Mouse (Mus musculus) frontal cortex, postnatal 14 days (tissue): ENCODE results near the gene Lamb3.
A peak's percentile ranks its signal among the peaks of the same experiment; 100 is the strongest.

Experiments
- DNase-seq, 2 experiments: peaks; one replicate each; pipeline ENCODE4 v3.0.0; 2022; ENCODE audit warnings: low spot score in 2 of 2

Lamb3 gene

GRCm38 (mm10) chr1:193207503-193207902 lies at the start of gene Lamb3:
Gene Lamb3 (plus strand): TSS chr1:193207699.
- no peak for DNase-seq

DNA sequence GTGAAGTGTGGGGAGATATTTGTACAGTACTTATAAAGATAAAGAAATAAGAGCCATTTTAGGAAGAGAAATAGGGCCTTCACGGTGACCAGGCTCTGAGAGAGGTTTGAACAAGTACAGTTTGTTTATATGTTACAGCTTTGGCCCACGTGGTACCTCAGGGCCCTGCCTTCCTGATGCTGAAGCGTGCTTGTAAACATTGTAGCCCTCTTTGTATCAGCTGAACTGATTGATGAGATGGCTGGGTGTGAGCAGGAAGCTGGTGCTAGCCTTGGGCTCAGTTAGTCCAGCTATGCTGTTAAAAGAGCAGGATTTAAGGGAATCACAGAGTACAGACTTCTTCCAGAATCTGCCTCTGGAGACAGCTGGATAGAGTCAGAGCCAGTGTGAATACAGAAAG lies 48.3 kb upstream of the Lamb3 start:
- no peak for DNase-seq

- DNase-seq, result no peak
These were observed 47.9 kb upstream of the Lamb3 start for GRCm38 (mm10) chr1:193159613-193160012.

GRCm38 (mm10) chr1:193160317-193161032 lies 47.0 kb upstream of the Lamb3 start:
- DNase-seq, result no peak

- no peak for DNase-seq
These were observed 39.8 kb upstream of the Lamb3 start, which contains the start of gene A130010J15Rik for GRCm38 (mm10) chr1:193167746-193168145. Gene A130010J15Rik (plus strand): TSS chr1:193168046.

GRCm38 (mm10) chr1:193169228-193169627 lies 38.3 kb upstream of the Lamb3 start:
- DNase-seq, result no peak

DNA sequence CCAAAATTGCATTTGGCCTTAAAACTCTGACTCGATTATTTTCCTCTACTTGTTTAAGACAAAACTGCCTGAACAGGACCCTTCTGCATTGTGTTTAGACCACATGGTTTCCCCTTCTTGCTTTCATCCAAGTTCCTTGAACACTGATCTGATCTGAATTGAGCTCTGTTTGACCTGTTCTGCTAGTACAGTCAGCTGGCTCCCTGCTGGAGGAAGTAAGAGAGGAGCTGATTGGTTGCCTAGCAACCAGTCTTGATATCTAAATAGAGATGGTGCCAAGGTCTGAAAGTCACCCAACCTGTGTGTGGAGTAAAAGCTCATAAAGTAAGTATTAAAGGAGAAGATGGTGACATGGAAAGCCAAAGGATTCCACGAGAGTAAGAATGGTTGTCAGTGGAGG lies 37.6 kb upstream of the Lamb3 start:
- DNase-seq, result no peak

- DNase-seq, result peak; percentile 92 to 94
These were observed 34.3 kb upstream of the Lamb3 start for GRCm38 (mm10) chr1:193172991-193173809.

DNA sequence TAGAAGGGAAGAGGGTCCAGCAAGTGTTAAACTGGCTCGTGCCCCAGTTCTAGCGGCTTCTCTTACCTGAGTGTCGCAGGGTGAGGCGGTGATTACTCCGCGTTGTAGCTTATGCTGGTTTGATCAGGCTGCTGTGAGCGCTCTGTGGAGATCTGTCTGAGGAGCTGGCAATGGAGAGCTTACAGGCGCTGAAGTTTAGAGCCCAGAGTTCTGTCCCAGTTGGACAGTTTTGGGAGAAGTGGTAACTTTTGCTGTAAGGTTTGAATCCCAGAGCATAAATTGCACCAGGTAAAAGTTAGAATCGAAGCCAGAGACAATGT lies 33.7 kb upstream of the Lamb3 start:
- DNase-seq, result no peak

DNA sequence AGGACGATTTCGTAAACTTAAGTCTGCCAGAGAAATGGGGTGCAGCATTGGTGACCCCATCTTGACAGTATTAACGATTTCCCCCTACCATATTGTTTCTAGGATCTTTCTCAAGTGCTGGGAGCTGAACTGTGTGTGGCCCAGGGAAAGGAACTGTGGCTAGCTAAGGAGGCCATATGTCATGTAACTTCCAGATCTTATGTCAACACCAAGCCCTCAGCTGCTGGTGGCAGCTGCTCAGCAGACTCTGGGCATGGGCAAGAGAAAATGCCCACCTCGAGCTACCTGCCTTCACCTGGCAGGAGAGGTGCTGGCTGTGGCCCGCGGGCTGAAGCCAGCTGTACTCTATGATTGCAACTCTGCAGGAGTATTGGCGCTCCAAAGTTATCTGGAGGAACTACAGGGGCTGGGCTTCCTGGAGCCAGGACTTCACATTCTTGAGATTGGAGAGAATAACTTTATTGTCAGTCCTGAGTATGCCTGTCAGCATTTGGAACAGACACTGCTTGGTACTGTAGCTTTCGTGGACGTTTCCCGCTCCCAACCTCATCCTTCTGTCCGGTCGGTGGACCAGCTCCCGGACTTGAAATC lies 33.3 kb upstream of the Lamb3 start:
- no peak for DNase-seq

- DNase-seq, result no peak
These were observed 26.4 kb upstream of the Lamb3 start for GRCm38 (mm10) chr1:193181104-193181503.

GRCm38 (mm10) chr1:193188257-193188656 lies 19.2 kb upstream of the Lamb3 start:
- DNase-seq, result no peak

DNA sequence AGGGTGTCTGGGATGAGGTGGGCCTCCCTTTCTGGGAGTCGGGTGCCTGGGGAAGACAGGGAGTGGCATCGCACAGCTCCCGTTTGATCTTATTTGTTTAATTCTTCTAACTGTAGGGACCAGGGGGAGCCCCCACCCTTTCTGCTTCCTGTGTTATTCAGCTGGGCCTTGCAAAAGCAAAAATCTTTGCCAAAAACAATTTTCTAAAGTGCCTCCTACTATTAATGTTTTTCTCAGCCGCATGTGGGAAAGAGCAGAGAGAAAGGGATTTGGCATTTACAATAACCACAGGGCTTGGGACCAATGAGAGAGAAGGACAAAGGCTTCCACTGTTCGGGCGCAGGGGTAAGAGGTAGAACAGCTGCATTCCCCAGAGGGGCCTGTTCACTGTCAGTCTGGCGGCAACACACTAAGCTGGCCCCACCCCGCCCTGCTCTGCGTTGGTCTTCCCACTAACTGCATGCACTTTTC lies 18.3 kb upstream of the Lamb3 start:
- DNase-seq, result no peak

DNA sequence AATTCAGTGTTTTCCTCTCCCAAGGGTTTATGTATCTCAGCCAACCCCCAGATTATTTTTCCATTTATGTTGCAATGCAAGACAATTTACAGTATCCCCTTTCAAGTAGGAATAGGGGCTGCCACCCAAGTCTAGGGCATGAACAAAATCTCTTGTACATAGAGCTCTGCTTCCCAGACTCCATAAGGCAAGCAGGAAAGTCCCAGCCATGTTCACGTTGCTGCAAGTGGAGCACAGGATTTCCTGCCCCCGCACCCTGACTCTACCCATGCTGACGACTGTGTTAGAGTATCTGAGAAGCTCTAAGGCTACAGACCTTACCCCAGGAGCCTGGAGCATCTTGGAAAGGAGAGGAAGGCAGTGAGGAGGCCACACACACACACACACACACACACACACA lies 17.7 kb upstream of the Lamb3 start:
- no peak for DNase-seq

DNA sequence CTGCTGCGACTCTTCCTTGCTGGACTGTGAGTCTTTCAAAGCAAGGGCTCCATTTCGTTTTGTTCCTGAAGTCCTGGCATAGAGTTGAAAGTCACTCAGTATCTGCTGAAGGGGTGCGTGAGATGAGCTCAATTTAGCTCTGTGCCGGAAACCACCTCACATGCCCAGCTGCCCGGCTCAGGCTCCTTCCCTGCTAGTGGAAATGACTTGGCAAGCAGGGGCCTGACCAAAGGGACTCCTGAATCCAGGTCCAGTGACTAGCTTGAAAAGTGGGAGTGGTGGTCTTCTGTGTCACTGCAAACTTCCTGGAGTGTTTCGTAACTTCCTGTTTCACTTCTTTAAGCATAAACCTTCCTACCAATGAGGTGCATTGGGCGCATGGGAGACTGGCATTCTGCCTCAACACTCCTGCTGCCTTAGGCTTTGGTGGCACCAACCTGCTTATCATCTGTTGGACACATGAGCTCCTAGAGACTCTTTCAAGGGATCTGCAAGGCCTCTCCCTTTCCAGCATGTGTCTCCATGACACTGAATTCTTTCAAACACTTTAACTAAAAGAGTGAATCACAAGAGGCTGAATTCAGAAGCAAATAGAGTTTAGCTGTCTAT lies 15.7 kb upstream of the Lamb3 start:
- no peak for DNase-seq

- no peak for DNase-seq
These were observed 12.9 kb upstream of the Lamb3 start for GRCm38 (mm10) chr1:193194416-193195140.

DNA sequence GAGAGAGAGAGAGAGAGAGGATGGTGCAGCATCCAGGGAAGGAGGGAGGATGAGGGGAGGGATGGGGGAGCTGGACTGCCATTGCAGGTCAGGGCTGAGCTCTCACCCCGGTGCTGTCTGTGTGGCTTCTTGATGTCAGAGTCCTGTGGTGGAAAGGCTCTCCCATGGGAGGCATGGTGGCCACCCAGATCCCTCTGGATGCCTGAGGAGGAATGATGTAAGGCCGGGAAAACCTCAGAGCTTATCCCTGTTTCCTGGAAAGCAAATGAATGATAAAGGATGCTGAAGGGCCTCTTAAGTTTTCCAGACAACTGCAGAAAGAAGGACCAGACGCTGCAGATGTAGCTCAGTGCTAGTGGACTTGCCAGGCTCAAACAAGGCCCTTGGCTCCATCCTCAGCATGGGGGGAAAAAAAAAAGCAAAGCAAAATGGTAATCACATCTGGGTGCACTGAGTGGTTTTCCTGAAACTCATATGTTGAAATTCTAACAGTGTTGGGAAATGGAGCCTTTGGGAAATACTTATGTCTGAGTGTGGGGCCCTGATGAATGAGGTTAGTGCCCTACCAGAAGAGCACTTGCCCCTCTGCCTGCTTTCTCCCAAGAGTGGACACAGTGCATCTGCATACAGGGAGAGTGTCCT lies 12.2 kb upstream of the Lamb3 start:
- DNase-seq, result no peak

DNA sequence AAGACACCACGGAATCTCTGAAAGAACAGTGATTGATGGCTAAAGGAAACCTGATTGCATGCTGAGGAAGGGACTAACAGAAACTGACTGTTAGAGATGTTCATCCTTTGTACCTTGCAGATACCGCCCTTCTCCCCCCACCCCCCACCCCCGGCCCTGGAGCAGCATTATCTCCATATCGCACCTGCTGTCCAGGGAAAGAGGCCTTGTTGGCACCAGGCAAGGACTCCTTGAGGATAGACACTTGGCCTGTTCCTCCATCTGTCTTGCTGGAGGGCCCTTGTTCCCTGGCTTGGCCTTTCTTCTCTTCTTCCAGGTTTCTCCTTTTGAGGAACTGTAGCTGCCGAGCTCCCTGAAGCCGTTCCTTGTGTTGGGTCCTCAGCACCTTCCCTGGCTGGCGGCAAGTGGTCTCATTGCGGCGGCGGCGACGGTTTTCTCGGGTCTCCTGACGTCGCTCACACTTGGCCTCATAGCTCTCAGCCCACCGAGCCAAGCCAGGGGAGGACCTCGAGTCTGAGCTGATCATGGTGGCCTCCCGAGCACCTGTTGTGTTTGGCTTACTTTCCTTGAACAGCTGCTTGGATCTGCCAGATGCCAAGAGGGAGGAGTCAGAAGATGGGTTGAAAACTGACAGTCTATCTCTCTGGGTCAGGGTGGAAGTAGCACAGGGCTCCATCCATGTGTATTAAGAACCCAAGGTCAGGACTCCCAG lies 9.8 kb upstream of the Lamb3 start:
- DNase-seq, result no peak

GRCm38 (mm10) chr1:193198312-193198711 lies 9.2 kb upstream of the Lamb3 start:
- no peak for DNase-seq

- no peak for DNase-seq
These were observed 6.7 kb upstream of the Lamb3 start for GRCm38 (mm10) chr1:193200640-193201382.
